Mouse (Mus musculus) telencephalon, adult 2 months (tissue): Measurements from ENCODE around the gene Mypop.
A peak's percentile ranks its signal among the peaks of the same experiment; 100 is the strongest.

Source experiments
- DNase-seq: peaks from one replicate; pipeline ENCODE4 v3.0.0-alpha.2; 2011; ENCODE audit warnings: low read depth, low spot score

Gene Mypop

GRCm38 (mm10) chr7:19017909-19018308, 26.9 kb downstream of the Mypop start:
- no peak for DNase-seq

DNA sequence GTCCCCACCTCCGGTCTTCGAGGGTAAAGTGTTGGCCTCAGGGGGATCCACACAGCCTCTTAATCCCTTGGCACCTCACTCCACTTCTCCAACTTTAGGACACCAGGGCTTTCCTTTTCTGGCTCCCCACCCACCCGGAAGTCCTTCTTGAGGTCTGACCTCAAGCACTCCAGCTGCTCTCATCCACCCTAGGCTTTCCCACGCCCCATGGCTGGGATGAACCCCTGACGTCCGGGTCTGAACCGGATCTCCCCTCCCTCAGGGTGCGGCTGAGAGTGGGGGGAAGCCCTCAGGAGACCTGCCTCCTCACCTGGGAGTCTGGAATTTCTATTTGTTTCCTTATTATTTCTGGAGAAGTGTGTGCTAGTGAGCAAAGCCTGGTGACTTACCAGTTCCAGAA, 30.0 kb downstream of the Mypop start:
- DNase-seq: no peak

GRCm38 (mm10) chr7:19022189-19022958, 31.3 kb downstream of the Mypop start:
- DNase-seq: no peak

- DNase-seq: no peak
These were observed 32.3 kb downstream of the Mypop start, which contains the start of gene Foxa3 for GRCm38 (mm10) chr7:19023357-19023814. Gene Foxa3 (minus strand): TSS chr7:19023538.

DNA sequence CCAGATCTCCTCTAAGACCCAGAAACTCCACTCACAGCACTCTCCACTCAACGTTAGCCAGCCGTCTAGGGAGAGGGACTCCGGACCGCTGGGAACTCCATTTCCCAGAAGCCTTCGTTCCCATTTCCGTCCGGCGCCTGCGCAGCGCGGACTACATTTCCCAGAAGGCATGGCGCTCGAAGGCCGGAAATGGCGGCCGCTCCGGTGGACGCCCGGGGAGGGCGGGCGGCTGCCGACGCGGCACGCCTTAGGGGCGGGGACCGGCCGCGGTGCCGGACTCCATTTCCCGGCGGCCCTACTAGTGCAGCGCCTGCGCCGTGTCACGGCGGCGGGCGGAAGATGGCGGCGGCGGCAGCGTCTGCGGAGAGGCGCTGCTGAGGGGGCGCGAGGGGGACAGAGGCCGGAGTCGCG, 33.1 kb downstream of the Mypop start, which contains the start of gene Sympk:
Gene Sympk (plus strand): TSS at position 282 of the 411 bp plus-strand sequence.
- peak; percentile 90 for DNase-seq

DNA sequence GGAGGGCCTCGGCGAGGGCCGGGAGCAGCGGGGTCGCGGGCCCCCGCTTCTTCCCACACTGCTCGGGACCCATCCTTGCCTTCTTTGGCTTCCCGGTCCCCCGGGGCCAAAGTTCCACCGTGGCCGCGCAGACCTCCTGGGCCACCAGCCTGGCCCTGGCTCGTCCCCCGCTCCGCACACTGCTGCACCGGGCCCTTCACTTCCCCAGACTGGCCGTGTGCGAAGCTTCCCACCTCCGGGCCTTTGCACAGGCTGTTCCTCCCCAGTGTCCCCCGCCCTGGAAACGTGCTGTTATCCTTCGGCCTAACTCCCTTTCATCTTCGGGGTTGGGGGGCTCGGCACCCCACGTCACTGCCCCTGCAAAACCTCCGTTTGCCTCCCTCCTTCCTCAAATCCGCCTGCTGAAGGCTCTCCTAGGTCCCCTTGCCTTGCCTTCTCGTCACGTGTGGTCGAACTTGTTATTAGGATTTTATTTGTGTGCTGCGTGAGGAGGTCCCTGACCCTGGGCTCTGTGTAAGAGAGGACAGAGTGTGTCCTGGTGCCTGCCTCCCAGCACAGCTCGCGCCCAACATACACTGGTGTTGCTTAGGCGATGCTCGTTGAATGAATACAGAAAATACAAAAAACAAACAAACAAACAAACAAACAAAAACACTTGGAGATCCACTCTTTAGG, 33.7 kb downstream of the Mypop start:
- DNase-seq: no peak

DNA sequence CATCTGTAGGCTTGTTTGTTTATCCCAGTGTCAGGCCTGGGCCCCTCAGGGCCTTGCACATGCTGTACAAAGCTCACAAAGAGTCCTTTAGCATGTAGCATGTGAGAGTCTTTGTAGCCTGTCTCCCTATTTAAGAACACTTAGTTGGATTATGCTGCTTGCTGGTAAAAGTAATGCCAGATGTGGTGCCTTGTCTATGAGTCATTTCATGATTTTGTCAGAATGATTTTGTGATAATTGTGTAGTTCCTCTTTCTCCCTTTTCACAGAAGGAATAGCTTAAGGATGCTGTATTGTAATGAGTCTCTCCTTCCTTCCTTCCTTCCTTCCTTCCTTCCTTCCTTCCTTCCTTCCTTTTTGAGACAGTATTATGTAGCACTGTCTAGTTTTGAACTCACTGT, 37.0 kb downstream of the Mypop start:
- no peak for DNase-seq

DNA sequence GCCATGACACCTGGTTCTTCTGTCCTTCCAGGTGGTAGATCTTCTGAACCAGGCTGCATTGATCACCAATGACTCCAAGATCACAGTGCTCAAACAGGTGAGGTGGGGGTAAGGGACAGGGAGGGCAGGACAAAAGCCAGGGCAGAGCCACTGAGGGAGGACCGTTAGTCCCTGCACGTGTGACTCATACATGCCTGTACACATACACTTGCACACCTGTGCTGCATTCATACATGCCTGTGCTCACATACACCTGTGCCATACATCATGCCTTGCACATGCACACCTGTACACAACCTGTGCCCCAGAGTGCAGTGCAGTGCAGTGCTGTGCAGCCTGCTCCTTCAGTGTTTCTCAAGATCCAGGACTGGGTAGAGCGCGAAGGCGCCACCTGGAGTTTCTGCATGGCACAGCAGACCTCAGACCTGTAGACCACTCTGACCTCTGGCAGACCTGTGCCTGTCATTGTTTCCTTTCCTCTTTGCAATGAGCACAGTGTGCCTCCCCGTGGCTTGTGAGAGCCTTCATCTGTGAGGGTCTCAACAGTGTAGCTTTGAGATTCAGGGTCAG, 38.1 kb downstream of the Mypop start:
- no peak for DNase-seq

DNA sequence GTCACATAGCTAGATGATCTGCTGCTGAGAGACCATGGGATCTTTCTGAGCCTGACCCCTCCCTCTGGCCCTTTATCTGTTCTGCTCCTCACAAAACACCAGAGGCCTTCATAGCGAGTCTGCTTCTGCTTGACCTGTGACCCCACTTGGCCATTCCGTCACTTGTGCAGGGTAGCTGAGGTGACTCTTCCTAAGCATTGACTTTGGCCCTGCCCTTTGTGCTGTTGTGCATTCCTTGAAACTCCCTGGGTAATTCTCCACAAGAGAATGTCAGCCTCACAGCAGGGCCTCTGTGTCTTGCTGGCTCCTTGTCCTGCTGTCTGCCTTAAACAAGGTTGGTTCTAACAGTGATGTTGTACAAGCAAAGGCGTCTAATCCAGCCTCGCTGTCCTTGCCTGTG, 40.6 kb downstream of the Mypop start:
- no peak for DNase-seq

- DNase-seq: no peak
These were observed 53.6 kb downstream of the Mypop start for GRCm38 (mm10) chr7:19044616-19045015.

GRCm38 (mm10) chr7:19046286-19047069, 55.4 kb downstream of the Mypop start:
- DNase-seq: no peak

- no peak for DNase-seq
These were observed 57.0 kb downstream of the Mypop start for GRCm38 (mm10) chr7:19048006-19048527.

GRCm38 (mm10) chr7:19049252-19049651, 58.2 kb downstream of the Mypop start:
- no peak for DNase-seq

GRCm38 (mm10) chr7:19050172-19050571, 59.1 kb downstream of the Mypop start:
- DNase-seq: peak; percentile 34

- DNase-seq: no peak
These were observed 60.1 kb downstream of the Mypop start for GRCm38 (mm10) chr7:19051161-19051560.
